Mouse (Mus musculus) natural killer cell, adult 2 months (primary cell): Measurements from ENCODE around the gene Lrmp.
A peak's percentile ranks its signal among the peaks of the same experiment; 100 is the strongest.

Experiments
- DNase-seq, 2 experiments: peaks; one replicate each; pipeline ENCODE4 v3.0.0; 2022; ENCODE audit warnings: low spot score in 2 of 2

The Lrmp gene

DNA sequence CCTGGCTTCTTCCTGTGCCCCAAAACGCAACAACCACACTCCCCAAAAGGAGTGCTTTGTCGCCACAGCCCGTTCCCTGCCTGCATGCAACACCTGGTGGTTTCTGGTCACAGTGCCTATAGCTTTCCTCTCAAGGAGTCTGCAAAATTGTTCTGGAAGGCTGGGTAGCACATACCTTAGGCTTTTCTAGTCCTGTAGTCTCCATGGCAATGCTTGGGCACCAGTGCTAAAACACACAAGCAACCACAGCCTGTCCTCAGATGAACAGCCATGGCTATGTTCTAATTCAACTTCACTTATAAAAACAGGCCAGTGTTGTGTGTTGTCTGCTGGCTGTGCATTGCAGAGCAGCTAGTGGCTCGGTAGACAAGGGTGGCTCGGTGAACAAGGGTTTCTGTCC lies 21.4 kb downstream of the Lrmp start:
- DNase-seq = no peak

DNA sequence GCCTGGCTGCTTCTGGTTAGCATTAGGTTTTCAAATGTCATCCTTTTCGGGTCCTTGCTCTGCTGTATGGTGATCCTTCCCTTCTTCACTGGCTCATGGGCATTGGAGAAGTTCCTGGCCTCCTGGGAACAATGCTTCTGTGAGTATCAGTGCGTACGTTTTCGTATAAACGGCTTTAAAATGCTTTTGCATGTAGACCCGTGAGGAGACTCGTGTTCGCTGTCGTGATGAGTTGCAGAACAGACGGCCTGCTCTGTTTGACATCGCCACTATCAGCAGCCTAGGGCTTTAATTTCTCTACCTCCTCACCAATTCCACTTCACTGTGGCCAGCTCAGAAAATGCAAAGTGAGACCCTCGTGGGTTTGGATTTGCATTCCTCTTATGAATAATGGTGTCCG lies 23.8 kb downstream of the Lrmp start:
- DNase-seq = no peak

DNA sequence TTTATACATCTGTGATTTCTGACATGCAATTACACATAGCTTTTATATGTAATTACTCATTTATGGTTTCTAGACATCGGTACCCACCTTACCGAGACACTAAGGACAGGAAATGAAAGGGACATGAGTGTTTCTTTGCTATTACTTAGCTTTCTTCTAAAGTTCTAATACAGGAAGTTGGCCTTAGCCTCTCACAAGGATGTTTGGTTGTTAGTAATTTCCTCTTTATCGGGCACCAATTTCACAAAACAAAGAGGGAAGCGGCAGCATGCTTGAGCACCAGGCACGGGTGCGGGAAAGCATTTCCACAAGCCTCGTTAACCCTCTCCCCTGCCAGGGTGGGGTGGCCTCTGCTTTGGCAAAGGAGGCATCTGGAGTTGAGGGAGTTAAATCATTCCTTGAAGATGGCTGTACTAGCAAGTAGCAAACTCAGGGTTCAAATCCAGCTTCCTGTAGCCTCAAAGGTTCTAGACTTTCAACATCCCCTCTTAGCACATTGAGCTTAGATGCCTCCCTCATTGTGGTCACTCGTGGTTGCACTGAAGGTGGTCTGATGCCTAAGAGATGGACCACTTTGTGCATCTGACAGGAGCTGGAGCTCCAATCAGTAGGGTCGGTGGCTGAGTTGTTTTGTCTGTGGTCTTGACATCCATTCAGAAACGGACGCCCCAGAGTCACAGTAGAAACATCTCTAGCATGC lies 24.5 kb downstream of the Lrmp start:
- no peak for DNase-seq

DNA sequence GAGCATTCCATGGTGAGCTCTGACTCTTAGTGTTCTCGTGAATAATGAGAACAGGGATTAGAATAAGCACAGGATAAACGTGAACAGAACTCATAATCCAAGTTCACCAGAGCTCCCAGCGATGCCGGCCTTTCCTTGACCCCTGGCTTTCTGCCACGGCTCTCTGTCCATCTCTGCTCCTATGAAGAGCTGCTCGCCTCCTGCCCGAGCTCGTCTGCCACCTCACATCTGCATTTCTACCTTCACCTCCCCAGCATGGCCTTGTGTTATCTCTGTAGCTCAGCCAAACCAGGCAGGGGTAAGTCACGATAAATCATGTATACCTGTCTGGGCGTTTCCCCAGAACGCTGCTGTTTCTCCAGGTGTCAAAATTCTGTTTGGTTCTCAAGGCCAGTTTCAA lies 25.3 kb downstream of the Lrmp start:
- DNase-seq = no peak

DNA sequence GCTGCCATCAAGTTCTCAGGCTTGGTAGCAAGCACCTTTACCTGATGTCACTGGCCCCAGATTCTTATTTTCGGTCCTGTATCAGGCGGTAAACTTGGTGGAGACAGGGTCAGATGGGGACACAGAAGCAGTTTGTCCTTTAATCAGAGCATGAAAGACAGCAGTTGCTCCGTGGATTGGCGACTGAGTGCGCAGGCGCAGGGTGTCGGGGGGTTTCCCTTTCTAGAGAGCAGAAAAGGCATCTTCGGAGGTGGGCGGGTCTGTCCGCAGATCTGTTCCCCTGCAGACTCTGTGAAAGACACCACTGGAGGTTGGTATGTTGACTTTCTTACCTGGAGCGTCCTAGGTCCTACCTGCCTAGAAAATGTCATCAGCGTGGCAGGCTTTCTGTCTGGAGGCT lies 26.4 kb downstream of the Lrmp start:
- no peak for DNase-seq

DNA sequence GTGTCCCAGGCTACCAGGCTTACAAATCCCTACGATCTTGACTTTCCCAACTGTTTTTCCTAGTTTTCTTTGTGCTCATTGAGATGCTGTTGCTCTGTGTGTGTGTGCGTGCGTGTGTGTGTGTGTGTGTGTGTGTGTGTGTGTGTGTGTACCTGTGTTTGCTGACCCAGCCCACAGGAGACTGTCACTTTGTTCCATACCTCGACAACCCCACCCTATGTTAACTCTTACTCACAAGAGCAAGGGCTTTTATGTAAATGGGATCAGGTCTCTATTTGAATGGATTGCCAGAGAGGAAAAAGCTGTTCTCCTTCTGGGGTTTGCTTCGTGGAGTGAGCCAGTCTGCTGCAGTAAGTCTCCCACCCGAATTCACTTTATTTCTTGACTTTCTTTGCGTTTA lies 29.7 kb downstream of the Lrmp start:
- no peak for DNase-seq

DNA sequence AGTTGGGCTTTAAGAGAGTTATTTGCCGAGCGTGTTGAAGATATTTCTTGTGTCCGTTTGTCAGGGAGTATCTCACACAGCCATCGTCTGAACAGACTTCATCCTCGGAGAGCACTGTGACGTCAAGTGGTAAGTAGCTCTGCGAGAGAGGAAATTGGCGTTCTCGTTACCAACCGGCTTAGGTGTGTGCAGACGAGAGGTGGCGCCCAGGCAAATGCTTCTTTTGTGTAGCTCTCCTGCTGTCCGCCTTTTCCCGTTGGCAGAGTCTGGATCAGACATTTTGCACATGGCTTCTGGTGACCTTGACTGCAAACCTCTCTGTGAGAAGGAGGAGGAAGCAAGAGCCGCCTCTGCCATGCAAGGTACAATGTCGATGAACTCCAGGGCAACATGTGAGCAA lies 32.3 kb downstream of the Lrmp start:
- no peak for DNase-seq

DNA sequence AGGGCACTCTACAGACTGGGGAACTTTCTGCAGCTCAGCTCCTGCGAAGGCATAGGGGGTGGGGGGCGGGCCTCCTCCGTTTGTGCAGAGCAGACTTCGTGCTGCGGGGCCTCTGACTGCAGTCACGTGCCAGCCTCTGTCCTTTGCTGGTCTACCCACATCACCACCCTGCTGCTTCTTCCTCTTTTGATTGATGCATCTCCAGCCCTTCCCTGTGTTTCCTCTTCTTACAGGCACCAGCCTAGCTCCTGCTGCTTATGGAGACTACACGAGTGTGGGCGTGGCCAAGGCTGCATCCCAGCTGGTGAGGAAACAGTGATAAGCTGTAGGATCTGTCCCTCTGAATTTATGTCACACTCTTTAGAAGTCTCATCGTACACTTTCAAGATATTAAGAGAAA lies 33.6 kb downstream of the Lrmp start:
- DNase-seq = no peak

DNA sequence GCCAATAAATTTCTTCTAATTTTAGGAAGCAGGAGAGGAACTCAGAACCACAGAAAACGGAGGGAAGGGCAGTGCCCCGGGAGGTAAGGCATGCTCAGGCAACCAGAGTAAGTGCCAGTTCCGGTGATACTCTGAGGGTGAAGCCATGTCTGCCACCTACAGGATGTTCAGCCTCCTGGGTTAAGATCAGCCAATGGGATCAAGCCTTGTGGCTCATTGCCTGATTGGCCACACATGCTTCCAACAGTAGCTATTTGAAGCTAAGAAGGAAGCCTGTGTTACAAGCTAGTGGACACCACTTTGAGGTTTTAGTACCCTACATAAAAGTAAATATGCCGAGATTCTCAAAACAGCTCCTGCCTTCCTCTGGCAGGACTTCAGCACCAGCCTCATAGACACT lies 43.2 kb downstream of the Lrmp start:
- DNase-seq = peak in 1 of 2 experiments; percentile 22

DNA sequence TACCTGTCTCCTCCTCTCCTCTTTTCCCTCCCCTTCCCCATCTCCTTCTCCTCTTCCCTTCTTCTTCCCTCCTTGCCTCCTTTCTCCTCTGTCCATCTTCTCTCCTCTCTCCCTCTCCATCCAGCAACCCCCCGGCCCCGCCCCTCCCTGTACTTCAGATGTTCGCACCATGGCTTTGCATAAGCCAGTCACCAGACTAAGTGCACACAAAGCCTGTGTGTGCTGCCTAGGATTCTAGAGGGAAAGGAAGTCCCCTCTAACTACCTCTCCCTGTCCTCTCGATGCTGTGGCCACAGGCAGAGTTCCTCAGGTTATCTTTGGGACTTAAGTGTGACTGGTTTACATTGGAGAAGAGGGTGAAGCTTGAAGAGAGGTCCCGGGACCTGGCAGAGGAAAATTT lies 45.1 kb downstream of the Lrmp start:
- no peak for DNase-seq

DNA sequence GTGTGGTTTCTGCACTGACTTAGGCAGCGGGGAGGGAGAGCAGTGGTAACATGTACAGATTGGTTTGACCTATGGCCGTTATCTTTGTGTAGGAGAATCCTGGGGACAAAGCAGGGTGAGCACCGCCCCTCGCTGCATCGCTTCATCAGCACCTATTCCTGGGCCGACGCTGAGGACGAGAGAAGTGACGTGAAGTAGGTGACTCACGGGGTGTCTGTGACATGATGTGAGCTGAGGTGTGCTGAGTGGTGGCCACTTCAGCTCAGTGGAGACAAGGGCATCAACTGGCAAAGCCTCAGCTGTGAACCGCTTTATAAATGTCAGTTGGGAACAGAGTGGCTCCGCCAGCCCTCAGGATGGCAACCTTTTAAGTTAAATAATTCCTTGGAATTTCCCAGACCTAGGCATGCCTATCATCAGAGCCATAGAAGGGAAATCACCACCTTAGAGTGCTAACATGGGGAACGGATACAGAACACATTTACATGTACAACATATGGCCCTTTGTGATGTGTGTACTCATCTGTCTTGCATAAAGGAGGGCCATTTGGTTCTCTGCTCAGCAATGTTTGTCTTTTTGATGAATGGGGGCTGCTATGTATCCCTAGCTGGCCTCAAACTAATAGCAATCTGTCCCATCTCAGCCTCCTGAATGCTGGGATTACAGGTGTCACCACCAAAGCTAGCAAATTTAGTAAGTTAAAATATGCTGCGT lies 56.6 kb downstream of the Lrmp start:
- DNase-seq = no peak

DNA sequence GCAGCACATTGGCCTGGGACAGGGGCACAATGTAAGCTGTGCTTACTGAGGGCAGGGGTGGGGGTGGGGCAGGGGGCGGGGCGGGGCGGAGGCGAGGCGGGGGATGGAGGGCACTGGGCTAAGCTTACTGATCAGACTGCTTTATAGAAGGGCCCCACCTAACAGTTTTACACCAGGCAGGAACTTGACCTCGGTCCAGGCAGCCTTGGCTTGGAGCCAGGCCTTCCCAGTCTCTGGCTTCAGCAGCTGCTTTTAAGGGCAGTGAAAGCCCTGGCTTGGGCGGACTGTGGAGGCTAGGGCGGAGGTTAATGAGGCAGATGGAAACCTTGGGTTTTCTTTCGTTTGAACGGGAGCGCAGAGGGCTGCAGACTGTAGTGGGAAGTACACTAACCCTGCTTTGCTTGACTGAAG lies 58.3 kb downstream of the Lrmp start:
- DNase-seq = no peak

DNA sequence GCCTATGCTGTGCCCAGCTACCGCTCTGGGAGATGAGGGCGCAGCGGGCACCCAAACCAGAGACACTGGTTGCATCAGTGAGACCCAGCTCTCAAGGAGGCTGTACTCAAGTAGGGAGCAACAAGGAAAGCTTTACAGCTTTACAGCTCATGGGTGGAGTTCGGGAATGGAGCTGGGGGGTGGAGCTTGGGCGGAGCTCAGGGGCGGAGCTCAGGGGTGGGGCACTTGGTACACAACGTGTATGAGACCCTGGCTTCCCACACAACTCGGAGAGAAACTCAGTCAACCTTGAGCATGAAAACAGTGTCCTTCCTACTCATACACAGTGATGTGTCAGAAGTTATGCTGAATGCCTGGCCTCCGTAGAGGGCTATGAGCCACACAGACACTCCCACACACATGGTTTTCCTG lies 60.1 kb downstream of the Lrmp start:
- DNase-seq = no peak

DNA sequence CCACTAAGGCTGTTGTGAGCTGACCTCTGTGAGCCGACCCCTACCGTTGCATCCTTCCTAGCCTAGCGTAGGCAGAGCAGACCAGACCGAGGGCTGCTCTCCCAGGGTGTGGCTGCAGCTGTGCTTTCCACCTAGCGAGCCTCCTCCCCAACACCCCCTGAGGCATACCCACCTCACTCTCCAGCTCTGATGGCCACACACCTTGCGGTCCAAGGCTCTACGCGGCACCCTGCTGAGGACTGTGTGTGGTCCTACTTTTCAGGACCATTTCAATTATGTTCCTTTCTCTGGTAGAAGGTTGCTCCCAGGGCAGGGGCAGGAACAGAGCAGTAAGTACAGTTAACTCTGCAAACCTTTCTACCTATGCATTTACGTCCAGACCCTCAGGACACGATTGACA lies 61.0 kb downstream of the Lrmp start:
- DNase-seq = no peak

DNA sequence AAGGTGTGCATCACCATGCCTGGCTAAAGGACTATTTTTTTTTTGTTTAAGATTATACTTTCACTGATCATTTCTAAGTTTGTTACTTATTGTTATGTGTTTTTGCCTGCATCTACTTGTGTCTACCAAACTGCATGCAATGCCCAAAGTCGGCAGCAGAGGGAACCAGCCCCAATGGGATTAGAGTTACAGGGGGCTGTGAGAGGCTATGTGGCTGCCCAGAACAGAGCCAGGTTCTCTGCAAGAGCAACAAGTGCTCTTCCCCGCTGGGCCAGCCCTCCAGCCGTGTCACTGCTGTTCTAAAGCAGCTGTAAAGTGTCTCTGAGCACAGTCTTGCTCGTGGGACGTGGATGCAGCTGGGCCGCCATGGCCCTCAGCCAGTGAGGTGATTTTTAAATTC lies 64.2 kb downstream of the Lrmp start:
- peak; percentile 29 to 65 for DNase-seq

DNA sequence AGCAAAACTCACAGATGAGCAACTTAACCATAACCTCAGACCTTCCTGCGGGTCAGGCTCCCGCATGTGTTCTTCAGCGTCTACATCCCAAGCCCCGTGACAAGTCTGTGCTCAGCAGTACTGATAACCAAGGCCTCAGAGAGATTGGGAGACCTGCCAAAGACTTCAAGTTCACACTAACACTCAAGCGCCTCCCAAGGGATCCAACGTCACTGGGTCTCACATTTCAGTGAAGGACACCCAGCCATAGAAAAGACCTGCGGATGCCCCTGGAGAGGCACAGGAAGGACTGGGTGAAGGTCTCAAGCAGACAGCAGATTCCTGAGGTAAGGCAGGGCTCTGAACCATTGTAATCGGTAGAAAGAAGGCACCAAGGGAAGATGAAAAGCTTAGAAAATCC lies 66.6 kb downstream of the Lrmp start:
- DNase-seq = no peak

DNA sequence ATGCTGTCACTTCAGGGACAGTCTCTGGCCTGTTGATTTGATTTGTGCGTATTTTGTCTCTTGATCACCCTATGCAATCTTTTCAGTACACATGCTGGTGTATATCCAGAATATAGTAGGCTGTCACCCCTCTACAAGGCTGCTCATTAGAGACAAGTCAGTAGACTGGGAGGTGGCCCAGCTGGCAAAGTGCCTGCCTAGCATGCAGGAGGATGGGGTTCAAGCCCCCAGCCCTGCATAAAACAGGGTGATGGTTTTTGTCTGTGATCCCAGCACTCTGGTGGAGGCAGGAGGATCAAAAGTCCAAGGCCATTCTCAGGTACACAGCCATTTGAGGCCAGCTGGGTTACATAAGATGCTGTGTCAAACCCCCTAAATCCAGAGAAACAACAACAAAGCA lies 70.6 kb downstream of the Lrmp start:
- DNase-seq = no peak

DNA sequence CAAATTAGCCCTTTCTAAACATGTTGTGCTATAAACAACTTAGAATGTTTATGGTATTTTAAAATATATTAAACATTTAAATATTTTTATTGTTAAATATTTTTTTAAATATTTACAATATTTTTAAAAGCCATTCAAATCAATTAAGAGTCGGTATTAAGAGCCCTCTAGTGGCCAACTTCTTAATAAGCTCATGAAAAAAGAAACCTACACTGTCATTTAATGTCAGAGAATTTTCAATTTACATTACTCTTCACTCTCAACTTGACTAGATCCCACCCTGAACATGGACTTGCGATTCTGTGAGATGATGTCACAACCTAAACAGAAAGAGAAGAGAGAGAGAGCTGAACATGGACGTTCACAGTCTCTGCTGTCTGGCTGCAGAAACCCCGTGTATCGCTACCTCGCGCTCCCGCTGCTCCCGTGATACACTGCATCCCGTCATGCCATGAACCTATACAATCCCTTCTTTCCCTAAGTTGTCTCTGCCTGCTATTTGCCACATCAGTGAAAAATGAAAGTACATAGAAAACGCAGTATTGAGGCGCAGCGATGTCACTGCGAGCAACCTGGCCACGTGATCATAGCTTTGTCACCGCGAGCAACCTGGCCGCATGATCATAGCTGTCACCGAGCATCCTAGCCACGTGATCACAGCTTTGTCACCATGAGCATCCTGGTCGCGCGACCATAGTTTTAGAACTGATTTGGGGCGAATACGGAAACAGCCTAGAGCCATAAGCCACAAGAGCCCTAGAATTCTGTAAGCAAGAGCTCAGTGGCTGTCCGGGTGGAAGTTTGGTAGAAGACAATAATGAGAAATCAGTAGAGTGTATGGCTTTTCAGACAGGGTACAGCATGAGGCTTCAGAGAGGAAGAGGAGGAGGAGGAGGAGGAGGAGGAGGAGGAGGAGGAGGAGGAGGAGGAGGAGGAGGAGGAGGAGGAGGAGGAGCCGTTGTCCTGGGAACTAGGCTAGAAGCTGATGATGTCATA lies 71.9 kb downstream of the Lrmp start:
- DNase-seq = peak; percentile 71 to 79

DNA sequence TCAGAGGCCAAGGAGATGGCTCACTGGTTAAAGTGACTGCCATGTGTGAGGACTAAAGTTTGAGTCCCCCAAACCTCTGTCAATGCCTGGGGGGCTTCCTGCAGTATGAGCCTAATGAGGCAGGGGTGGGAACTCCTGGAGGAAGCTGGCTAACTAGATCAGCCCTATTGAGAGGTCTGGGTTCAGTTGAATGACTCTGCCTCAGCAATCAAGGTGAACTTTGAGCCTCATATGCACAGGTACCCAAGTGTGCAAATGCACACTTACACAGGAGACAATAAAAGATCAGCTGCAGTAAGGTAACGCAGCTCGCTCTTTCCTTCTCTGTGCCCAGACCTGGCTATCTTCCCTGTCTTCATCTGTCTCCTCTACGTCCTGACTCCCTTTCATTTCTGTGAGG lies 77.6 kb downstream of the Lrmp start:
- DNase-seq = no peak

DNA sequence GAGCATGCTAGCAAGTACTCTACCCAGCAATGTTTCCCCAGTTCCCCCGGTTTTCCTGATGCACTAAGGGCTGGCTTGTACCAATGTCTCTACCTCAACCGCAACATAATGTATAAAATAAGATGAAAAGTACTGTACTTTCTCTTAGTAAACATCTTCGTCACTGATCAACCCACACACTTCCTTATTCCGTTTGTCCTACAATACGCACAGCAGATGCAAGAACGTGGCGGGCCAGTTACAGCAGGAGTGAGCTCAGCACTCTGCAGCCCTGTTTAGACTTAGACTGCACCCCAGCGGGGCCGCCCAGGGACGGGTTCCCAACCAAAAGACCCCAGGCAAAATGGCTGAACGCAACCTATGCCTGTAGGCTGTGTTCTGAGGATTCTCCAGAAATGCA lies 78.0 kb downstream of the Lrmp start:
- no peak for DNase-seq

DNA sequence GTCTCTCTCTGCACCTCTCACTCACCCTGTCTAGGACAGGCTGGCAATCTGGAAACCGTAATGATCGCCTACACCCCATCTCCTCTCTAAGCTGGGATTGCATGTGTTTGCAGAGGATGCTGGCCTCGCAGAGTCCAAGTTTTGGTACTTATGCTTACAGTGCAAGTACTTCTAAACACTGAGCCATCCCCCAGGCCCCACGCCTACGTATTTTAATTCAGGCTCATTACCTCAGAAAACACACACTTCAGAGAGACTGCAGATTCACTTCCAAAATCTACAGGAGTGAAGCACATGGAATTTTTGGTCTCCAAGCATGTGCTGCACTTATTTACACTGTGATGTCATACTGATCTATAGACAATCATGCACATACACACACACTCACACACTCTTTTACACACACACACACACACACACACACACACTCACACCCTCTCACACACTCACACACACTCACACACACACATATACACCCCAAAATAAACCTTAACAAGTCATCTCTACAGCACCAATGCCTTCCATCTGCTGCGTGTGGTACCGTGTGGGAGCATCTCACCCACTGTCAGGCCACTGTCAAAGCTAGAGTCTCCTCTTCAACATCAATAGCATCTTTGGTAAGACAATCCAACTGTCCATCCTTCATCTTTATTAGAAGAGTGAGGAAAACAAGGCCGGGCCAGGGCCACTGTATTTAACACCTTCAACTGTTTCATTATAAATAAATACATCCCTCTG lies 82.7 kb downstream of the Lrmp start:
- no peak for DNase-seq
